Comparison of ENCODE assay signal across 12 mouse cellular contexts in the genomic region with DNA sequence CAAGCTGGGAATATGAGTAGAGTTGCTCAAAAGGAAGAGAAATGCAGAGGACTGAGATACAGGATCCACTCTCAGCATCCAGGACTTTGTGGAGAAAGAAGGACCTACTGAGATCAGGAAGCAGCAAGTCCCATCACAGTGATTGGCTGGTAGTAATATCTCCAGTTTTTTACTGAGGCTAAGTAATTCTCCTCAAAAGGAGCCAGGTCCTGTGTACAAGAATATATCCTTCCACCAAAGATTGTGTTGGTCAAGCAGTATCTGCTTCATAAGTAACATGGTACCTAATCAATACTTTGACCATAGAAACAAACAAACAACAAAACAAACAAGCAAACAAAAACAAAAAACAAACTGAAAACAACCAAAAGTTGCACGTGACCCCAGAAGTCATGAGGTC.
"Had no signal": no experiment of that assay in that cellular context is flagged by ENCODE, and none has a peak within 500 bp of the region (broad histone marks: within the 10 kb centered on the region; RNA-seq: fewer than 3 reads in every experiment).

No protein-coding gene starts in this region.

- H3K4me3 ChIP-seq: limb, embryonic 12.5 days; limb, embryonic 15.5 days; myocyte had no signal

- H3K4me1 ChIP-seq: limb, embryonic 12.5 days; limb, embryonic 15.5 days had no signal

- H3K27me3 ChIP-seq: limb, embryonic 12.5 days; limb, embryonic 15.5 days had no signal

- H3K9me3 ChIP-seq: limb, embryonic 12.5 days; limb, embryonic 15.5 days had no signal

- H3K27ac ChIP-seq: kidney, postnatal 0 days; limb, embryonic 12.5 days; limb, embryonic 15.5 days; liver, embryonic 14.5 days; macrophage; stomach, postnatal 0 days had no signal

- H3K9ac ChIP-seq: limb, embryonic 12.5 days; limb, embryonic 15.5 days; liver, embryonic 14.5 days; liver, postnatal 0 days; lung, embryonic 14.5 days had no signal

- ATAC-seq: intestine, postnatal 0 days; lung, postnatal 0 days had no signal

- H3K36me3 ChIP-seq: limb, embryonic 12.5 days; limb, embryonic 15.5 days had no signal

- H3K4me2 ChIP-seq: limb, embryonic 12.5 days; limb, embryonic 15.5 days; liver, embryonic 11.5 days; lung, embryonic 14.5 days had no signal
